Mouse (Mus musculus) spleen, postnatal 4 days (tissue): ENCODE results near the gene Pdcl.

ENCODE experiments used
- DNase-seq, 2 experiments: peaks; one replicate each; pipeline ENCODE4 v3.0.0; 2022; ENCODE audit warnings: low spot score in 2 of 2

Gene Pdcl

DNA sequence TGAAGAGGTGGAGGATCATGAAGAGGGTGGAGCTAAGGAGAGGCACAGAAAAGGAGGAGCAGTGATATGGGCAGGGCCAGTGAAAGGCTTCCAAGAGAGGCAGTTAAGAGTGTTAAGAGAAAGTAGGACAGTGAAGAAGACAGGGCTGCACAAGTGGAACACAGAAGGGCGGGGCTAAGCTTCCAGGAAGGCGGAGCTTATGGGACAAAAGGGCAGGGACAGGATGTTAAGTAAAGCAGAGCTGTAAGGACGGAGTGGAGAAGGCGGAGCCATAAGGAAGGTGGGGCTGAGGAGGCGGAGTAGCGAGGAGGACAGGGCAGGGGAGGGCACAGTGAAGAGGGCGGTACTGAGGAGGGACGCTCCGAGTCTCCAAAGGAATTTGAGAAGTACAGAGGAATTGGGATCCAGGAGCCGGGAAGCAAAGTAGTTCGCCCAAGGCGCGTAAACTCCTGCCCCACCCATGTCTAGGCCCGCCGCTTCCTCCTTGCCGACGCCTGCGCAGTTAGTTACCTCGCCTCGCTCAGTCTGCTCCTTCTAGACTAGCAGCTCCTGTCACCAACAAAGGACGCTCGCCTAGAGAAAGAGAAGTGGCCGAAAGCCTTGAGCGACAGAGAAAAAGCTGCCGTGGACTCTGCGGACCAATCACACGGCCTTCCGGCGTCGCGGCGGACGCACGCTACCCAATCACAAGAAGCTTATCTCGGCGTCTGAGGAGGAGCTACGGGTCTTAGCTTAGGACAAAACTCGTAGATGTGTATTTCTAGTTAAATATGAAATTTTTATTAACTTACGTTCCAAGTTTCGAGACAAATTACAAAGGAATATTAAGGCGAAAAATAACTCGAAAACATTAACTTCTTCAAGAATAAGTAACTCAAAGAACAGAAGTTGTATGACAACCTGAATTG, at the start of gene Pdcl:
TSS of gene Pdcl (minus strand) at position 700 of the 908 bp plus-strand sequence.
- peak; percentile 87 to 91 for DNase-seq

DNA sequence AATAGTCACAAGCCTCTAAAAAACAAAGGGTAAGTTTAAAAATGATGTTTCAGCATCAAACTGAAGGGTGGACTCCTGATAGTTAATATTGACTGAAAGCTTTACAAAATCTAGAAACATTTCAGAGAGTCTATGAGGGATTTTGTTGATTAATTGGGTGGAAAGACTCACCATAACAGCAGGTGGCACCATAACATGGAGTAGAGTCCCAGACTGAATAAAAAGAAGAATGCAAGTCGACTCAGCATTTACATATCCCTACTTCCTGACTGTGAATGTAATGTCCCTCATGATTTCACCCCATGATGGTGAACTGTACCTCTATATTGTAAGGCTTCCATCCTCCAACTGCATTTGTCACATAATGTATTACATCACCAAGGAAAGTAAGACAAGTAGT, 36.4 kb upstream of the Pdcl start:
- no peak for DNase-seq

DNA sequence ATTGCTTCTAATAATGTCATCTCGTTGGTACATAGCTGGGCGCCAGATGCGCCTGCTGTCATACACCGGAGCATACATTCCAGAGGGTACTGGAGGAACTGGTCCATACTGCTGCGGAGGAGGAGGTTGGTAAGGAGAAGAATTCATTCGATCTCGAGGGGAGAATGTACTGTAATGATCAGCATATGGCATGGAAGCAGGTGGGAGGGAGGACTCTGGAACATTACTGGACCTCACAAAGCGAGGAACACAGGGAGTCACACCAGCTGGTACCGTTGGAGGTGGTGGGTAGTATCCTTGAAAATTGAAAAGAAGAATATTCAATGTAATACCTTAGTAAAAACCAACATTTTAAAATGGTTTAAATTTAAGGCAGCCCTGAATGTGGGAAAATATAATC, 23.8 kb upstream of the Pdcl start:
- DNase-seq, result no peak

DNA sequence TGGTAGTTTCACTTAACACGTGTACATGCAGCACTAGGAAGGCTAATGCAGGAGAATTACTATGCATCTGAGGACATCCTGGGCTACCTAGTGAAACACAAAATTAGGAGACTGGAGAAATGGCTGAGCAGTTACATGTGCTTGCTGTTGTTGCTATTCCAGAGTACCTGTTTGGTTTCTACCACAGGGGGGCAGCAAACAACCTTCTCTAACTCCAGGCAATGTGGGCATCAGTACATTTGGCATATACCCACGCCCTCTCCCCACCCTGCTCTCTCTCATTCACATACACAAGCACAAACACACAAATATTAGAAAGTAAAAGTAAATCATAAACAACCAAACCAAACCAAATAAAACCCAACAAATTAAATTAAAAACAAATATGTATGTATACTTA, 21.1 kb upstream of the Pdcl start:
- peak; percentile 60 to 78 for DNase-seq

- DNase-seq, result no peak
These were observed 16.9 kb upstream of the Pdcl start for GRCm38 (mm10) chr2:37376018-37376417.

DNA sequence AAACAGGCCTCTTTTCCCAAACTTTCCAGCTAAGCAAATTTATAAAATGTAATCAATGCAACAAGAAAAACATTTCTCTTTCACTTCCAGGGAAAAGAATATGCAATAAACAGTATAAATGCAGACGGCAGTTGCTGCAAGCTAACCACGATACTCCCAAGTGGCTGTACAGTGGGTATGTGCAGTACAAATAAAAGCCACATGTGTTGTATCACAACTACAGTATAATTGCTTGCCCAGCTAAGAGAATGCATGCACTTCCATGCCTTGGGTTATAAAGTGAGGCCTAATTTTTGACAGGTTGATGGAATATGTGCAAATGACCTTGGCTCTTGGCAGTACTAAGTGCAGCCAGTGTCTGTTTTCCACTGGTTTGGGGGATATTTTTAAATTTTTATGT, 11.5 kb upstream of the Pdcl start:
- DNase-seq, result no peak

DNA sequence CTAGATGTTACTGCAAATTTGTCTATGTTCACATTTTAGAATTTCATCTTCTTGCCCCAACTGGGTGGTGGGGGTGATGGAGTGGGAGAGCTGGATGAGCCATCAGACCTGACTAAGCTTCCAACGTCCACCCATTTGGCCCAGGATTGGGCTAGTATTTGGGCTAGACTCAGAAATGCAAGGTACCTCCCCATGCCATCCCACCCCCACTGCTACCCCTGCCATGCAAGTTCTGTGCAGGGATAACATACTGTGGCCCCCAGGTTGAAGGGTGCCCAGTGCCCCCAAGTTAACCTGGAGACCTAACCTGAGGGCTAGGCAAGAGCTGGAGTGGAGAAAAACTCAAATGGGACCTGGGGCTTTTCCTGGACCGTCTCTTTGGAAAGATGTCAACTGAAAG, 776 bp upstream of the Pdcl start:
- DNase-seq, result peak in 1 of 2 experiments; percentile 54

DNA sequence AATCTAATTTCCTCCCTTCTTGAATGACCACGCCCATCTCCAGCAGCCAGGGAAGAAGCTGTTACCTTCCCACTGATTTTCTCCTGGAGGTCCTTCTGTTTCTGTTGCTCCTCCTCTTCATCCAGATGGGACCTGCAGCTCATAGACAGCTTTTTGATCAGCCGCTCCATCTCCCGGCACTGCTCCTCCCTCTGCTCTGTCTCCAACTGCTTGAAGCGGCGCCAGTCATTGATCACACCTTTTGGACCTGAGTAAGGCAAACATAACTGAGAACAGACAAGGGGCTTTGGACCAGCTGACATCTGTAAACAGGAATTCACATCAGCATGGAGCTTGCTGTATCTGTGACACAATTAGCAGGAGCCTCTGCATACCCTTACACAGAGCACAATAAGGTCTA, 3.6 kb downstream of the Pdcl start:
- DNase-seq, result peak in 1 of 2 experiments; percentile 49

GRCm38 (mm10) chr2:37351671-37352070, 7.5 kb downstream of the Pdcl start:
- DNase-seq, result peak in 1 of 2 experiments; percentile 47

DNA sequence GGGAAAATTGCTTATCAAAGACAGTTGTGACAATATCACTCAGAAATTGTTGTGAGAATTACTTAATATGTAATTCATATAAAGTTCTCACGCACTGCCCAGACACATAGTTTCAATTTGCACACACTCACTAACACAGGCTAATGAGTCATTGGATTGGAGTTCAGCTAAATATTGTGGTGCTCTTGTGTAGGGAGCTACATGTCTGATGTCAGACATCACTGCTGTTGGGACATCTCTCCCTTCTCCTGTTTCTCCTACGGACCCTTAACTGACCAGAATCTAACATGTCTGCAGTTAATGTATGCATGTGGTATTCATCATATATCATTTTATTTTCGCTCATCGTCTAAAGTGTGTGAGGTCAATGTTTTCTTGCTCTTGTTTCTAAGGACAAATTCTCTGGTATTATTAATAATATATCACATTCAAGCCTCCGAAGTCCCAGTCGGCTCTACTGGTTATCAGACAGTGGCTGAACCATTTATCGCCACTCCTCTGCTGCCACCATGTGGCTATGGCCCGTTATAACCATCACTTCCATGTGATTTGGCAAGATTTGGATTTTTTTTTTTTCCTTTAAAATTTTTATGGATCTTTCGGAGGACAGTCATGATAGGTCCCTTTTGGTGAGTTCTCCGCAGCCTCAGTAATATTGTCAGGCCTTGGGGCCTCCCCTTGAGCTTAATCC, 20.5 kb downstream of the Pdcl start:
- DNase-seq, result no peak

DNA sequence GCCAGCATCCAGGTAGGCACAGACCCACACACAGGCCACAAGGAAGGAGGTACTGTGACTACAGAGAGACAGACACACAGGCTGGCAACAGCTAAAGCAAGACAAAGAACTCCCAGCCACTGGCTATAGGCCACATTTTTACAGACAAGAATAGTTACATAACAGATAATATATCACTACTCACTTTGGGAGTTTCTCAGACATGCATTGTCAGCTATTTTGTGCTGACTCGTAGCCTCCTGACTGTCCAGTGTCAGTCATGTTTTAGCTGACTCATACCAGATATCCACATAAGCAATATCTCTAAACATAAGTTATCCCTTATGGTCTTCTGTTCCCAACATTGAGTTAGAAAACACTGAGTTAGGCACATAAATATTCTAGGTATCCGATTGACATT, 25.8 kb downstream of the Pdcl start:
- no peak for DNase-seq

DNA sequence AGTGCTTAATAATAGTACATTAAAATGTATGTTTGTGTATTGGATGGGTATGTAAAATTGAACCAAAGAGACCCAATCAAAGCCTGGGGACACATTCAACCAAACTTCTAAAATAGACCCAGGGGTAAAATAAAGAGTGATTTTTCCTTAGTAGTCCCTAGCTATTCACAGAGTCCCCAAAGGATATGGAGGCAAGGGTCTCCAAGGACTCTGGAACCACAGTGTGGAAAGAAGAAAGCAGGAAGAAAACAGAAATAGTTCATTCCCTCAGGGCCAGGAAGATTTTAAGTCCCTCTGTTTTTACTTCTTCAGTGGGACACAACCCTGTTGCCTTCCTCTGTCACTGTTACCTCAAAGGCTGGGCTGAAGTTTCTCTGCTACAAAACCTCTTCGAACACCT, 32.9 kb downstream of the Pdcl start, which contains the start of gene Olfr368:
TSS of gene Olfr368 (plus strand) at position 301 of the 400 bp plus-strand sequence.
- no peak for DNase-seq
